Mouse (Mus musculus) large intestine, adult 2 months (tissue): Measurements from ENCODE around the gene Edn1. TPM values are rescaled to one million over a fixed set of nuclear protein-coding genes. Genes with fewer than 3 reads are reported as not detected.

ENCODE experiments used
- DNase-seq: peaks from one replicate; pipeline ENCODE4 v3.0.0-alpha.2; 2012; ENCODE audit warnings: low read depth, low spot score
- WGBS: fragments of 180-500 bp; shearing (Covaris S2); methylation state at CpG from one replicate; pipeline ENCODE4 v1.1.7; 2018; 5-methylcytosine and 5-hydroxymethylcytosine counted together
- polyA plus RNA-seq: library from polyadenylated mRNA; depleted of rRNA; stranded (reverse); fragments of >200 nt; gene quantifications from 2 replicates; pipeline ENCODE4 v1.2.3, GENCODE M21; 2012; rRNA removed

The Edn1 gene
- polyA plus RNA-seq: 0.99 and 1.4 TPM in 2 replicates

- no peak for DNase-seq
- WGBS: under 1% methylated on average over 26 of the region's 26 CpGs
Measured at GRCm38 (mm10) chr13:42301161-42301721, at the start of gene Edn1. Gene Edn1, plus strand, starts transcription at chr13:42301476.

GRCm38 (mm10) chr13:42253821-42254220, 47.5 kb upstream of the Edn1 start:
- WGBS: 19% methylated on average over 5 of the region's 5 CpGs
- no peak for DNase-seq

- DNase-seq: no peak
- 80% methylated on average over 1 of the region's 1 CpGs for WGBS
Measured at GRCm38 (mm10) chr13:42255105-42255504, 46.2 kb upstream of the Edn1 start.

GRCm38 (mm10) chr13:42258422-42258821, 42.9 kb upstream of the Edn1 start:
- no peak for DNase-seq
- WGBS: 77% methylated on average over 5 of the region's 5 CpGs

- no peak for DNase-seq
- 26% methylated on average over 6 of the region's 6 CpGs for WGBS
Measured at GRCm38 (mm10) chr13:42260667-42261066, 40.6 kb upstream of the Edn1 start.

- WGBS: 72% methylated on average over 9 of the region's 9 CpGs
- DNase-seq: no peak
Measured at GRCm38 (mm10) chr13:42270051-42270450, 31.2 kb upstream of the Edn1 start.

- WGBS: 23% methylated on average over 9 of the region's 9 CpGs
- DNase-seq: no peak
Measured at GRCm38 (mm10) chr13:42276774-42277454, 24.4 kb upstream of the Edn1 start.

GRCm38 (mm10) chr13:42277751-42278150, 23.5 kb upstream of the Edn1 start:
- DNase-seq: no peak

GRCm38 (mm10) chr13:42285896-42286295, 15.4 kb upstream of the Edn1 start:
- DNase-seq: no peak
- WGBS: 21% methylated on average over 3 of the region's 3 CpGs

More at GRCm38 (mm10) chr13:42277751-42278150, 23.5 kb upstream of the Edn1 start:
- 32% methylated on average over 2 of the region's 2 CpGs for WGBS

- DNase-seq: no peak
- 72% methylated on average over 4 of the region's 4 CpGs for WGBS
Measured at GRCm38 (mm10) chr13:42286768-42287167, 14.5 kb upstream of the Edn1 start.

GRCm38 (mm10) chr13:42292593-42292992, 8.7 kb upstream of the Edn1 start:
- WGBS: 77% methylated on average over 5 of the region's 5 CpGs
- DNase-seq: no peak

GRCm38 (mm10) chr13:42298302-42298701, 3.0 kb upstream of the Edn1 start:
- DNase-seq: no peak
- 18% methylated on average over 8 of the region's 8 CpGs for WGBS

GRCm38 (mm10) chr13:42298766-42299165, 2.5 kb upstream of the Edn1 start:
- DNase-seq: no peak

- 2% methylated on average over 11 of the region's 11 CpGs for WGBS
- DNase-seq: no peak
Measured at GRCm38 (mm10) chr13:42300567-42300966, 709 bp upstream of the Edn1 start.

GRCm38 (mm10) chr13:42301961-42302861, 935 bp downstream of the Edn1 start:
- 5% methylated on average over 27 of the region's 27 CpGs for WGBS
- DNase-seq: no peak

- 20% methylated on average over 11 of the region's 11 CpGs for WGBS
- DNase-seq: no peak
Measured at GRCm38 (mm10) chr13:42303180-42303929, 2.1 kb downstream of the Edn1 start.

- no peak for DNase-seq
- WGBS: 31% methylated on average over 8 of the region's 8 CpGs
Measured at GRCm38 (mm10) chr13:42304139-42304538, 2.9 kb downstream of the Edn1 start.

- DNase-seq: no peak
- 57% methylated on average over 14 of the region's 14 CpGs for WGBS
Measured at GRCm38 (mm10) chr13:42306870-42307800, 5.9 kb downstream of the Edn1 start.
